Mouse (Mus musculus): Measurements from ENCODE around the gene Cpz. TPM values are rescaled to one million over a fixed set of nuclear protein-coding genes. Genes with fewer than 3 reads are reported as not detected.

Gene Cpz
- polyA plus RNA-seq, 1 experiment: 4.6 TPM

DNA sequence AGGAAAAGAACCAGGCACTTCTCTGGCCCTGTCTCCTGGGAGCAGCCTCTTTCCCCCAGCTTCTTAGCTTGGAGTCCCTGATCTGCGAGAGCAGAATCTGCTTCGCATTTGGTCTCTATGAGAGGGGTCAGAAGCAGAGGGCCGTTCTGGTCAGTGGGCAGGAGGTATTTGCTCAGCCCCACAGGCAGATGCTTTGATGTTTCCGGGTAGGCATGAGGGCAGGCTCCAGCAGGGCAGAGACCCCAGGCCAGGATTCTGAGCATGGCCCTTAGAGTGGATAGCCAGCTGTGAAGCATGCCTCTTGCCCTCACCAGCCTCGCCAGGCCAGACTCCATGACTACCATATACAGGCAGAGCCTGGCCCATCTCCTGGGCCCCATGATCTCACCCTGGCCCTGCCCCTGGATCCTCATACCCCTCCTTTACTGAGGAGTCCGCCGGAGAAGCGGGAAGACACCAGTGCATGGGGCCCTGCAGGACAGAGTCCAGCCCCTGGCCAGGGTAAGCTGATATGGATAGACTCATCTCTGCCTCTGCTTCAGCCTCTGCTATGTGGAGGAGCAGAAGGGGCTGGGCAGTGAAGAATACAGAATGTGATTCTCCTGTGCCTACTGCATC is 30.6 kb downstream of the Cpz start:
- no peak overlapping the region for H3K4me3 ChIP-seq (ENCODE audit: low read depth, low read length)
- H3K27ac ChIP-seq (ENCODE audit: insufficient read depth, low read length): no peak overlapping the region
- H3K9me3 ChIP-seq (replicated peaks; ENCODE audit: control insufficient read depth, insufficient read depth, low read length, poor library complexity, severe bottlenecking): no peaks in the 10 kb centered on the region
- no peak overlapping the region for H3K9ac ChIP-seq (ENCODE audit: low read depth, poor library complexity, severe bottlenecking)
- H3K4me1 ChIP-seq (ENCODE audit: control insufficient read depth, insufficient read depth, low read length): no peaks in the 10 kb centered on the region
- H3K27me3 ChIP-seq (ENCODE audit: control insufficient read depth, insufficient read depth, low read length, poor library complexity, severe bottlenecking): no peaks in the 10 kb centered on the region
- no peak for TF ChIP-seq POLR2A (IDR thresholded peaks at IDR 0.05; ENCODE audit: insufficient read depth, low read length)
- TF ChIP-seq CTCF (IDR thresholded peaks at IDR 0.05; ENCODE audit: low read depth, low read length): no peak
- TF ChIP-seq EP300 (IDR thresholded peaks at IDR 0.05; ENCODE audit: insufficient read depth, low read depth, low read length): no peak
- no peaks in the 10 kb centered on the region for H3K36me3 ChIP-seq (ENCODE audit: control insufficient read depth, insufficient read depth, low read length, poor library complexity, severe bottlenecking)

DNA sequence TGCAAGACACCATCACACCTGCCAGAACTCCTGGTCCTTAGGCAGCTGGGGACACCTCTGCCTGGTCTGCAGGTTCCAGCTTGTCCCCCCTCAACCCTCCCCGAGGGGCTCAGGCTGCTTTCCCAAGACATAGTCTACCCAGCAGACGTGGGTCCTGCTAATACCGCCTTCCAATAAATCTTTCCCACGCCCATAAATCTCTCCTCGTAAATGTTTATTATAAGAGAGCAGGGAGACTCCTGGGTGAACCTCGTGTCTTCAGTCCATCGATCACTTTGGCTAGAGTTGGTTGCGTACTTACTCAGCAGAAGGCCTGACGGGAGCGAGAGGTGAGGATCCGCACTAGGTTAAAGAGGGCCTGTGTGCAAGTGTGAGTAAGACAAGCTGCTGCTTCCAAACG is 31.7 kb downstream of the Cpz start:
- H3K4me1 ChIP-seq (ENCODE audit: control insufficient read depth, insufficient read depth, low read length): no peaks in the 10 kb centered on the region
- TF ChIP-seq CTCF (IDR thresholded peaks at IDR 0.05; ENCODE audit: low read depth, low read length) (no peak), POLR2A (IDR thresholded peaks at IDR 0.05; ENCODE audit: insufficient read depth, low read length) (no peak), EP300 (IDR thresholded peaks at IDR 0.05; ENCODE audit: insufficient read depth, low read depth, low read length) (no peak)
- no peaks in the 10 kb centered on the region for H3K27me3 ChIP-seq (ENCODE audit: control insufficient read depth, insufficient read depth, low read length, poor library complexity, severe bottlenecking)
- H3K9me3 ChIP-seq (replicated peaks; ENCODE audit: control insufficient read depth, insufficient read depth, low read length, poor library complexity, severe bottlenecking): no peaks in the 10 kb centered on the region
- no peak overlapping the region for H3K27ac ChIP-seq (ENCODE audit: insufficient read depth, low read length)
- H3K9ac ChIP-seq (ENCODE audit: low read depth, poor library complexity, severe bottlenecking): no peak overlapping the region
- H3K36me3 ChIP-seq (ENCODE audit: control insufficient read depth, insufficient read depth, low read length, poor library complexity, severe bottlenecking): no peaks in the 10 kb centered on the region
- H3K4me3 ChIP-seq (ENCODE audit: low read depth, low read length): no peak overlapping the region

DNA sequence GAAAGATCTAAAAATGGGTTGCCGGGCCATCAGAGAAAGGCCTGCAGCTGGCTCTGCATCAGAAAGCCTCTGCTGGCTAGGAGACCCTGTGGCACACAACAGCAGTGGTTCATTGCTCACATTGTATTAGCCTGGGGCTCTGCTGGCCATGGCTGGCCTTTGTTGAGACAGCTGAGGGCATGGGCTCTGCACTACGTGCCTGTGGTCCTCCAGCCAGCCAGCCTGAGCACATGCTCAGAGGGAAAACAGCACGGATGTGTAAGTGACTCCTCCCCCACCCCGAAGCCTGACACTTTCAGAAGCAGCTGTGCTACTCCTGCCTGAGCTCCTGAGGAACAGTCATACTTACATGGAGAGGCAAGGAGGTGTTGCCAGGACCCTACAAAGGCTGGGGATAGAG is 46.0 kb downstream of the Cpz start:
- Histone ChIP-seq H3K4me3 (ENCODE audit: low read depth, low read length) (no peak overlapping the region), H3K9me3 (replicated peaks; ENCODE audit: control insufficient read depth, insufficient read depth, low read length, poor library complexity, severe bottlenecking) (no peaks in the 10 kb centered on the region), H3K36me3 (ENCODE audit: control insufficient read depth, insufficient read depth, low read length, poor library complexity, severe bottlenecking) (no peaks in the 10 kb centered on the region), H3K27ac (ENCODE audit: insufficient read depth, low read length) (no peak overlapping the region), H3K9ac (ENCODE audit: low read depth, poor library complexity, severe bottlenecking) (no peak overlapping the region), H3K27me3 (ENCODE audit: control insufficient read depth, insufficient read depth, low read length, poor library complexity, severe bottlenecking) (peaks cover 1% of the 10 kb centered on the region; the same call in 1 of the 2 replicates), H3K4me1 (ENCODE audit: control insufficient read depth, insufficient read depth, low read length) (no peaks in the 10 kb centered on the region)
- no peak for TF ChIP-seq POLR2A (IDR thresholded peaks at IDR 0.05; ENCODE audit: insufficient read depth, low read length)
- no peak for TF ChIP-seq CTCF (IDR thresholded peaks at IDR 0.05; ENCODE audit: low read depth, low read length)
- no peak for TF ChIP-seq EP300 (IDR thresholded peaks at IDR 0.05; ENCODE audit: insufficient read depth, low read depth, low read length)

DNA sequence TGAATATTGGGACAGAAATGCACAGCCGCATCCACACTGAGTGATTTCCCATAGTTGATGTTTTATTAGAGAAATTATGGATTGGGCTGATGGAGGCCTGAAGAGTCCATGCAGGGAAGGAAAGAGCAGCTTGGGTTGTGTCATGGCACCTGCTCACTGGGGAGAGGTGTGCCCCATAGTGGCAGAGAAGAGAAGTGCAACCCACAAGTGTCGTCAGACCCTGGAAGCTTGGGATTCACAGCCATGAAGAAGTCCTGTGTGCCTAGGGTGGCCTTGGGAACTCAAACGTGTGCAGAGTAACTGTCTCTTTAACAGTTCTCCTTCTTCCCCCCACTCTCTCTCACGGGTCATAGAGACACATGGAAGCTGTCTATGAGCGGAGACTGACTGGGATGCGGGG is 50.3 kb downstream of the Cpz start:
- TF ChIP-seq CTCF (IDR thresholded peaks at IDR 0.05; ENCODE audit: low read depth, low read length) (peak; percentile 59), POLR2A (IDR thresholded peaks at IDR 0.05; ENCODE audit: insufficient read depth, low read length) (no peak), EP300 (IDR thresholded peaks at IDR 0.05; ENCODE audit: insufficient read depth, low read depth, low read length) (no peak)
- no peaks in the 10 kb centered on the region for H3K9me3 ChIP-seq (replicated peaks; ENCODE audit: control insufficient read depth, insufficient read depth, low read length, poor library complexity, severe bottlenecking)
- H3K4me1 ChIP-seq (ENCODE audit: control insufficient read depth, insufficient read depth, low read length): no peaks in the 10 kb centered on the region
- H3K36me3 ChIP-seq (ENCODE audit: control insufficient read depth, insufficient read depth, low read length, poor library complexity, severe bottlenecking): no peaks in the 10 kb centered on the region
- no peaks in the 10 kb centered on the region for H3K27me3 ChIP-seq (ENCODE audit: control insufficient read depth, insufficient read depth, low read length, poor library complexity, severe bottlenecking)
- no peak overlapping the region for H3K9ac ChIP-seq (ENCODE audit: low read depth, poor library complexity, severe bottlenecking)
- no peak overlapping the region for H3K27ac ChIP-seq (ENCODE audit: insufficient read depth, low read length)
- no peak overlapping the region for H3K4me3 ChIP-seq (ENCODE audit: low read depth, low read length)

DNA sequence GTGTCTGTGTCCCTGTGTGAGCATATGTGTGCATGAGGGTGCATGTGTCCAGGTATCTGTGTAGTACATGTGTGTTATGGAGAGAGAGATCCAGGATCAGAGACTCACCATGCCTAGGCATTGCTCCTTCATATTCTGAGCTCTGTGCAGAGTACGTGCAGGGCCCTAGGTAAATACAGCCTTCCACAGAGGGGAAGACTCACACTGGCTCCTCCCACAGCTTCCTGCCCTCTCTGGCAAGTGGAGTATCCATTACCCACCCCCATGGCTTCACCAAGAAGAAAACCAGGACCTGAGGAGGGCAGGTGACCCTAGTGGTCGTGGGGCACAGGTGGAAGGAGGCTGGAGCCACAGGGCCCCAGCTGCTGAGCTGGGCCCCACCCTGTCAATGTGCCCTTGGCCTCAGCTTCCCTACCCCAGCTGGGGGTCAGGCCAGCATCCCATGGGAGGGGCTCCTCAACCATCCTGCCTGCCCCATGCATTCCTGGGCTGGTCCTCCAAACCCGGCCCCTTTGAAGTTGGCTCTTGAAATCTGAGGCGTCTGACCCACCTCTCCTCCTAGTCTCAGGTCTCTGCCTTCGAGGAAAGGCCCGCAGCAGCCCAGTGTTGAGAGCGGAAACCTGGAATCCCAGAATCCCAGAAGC is 54.5 kb downstream of the Cpz start:
- no peak overlapping the region for H3K27ac ChIP-seq (ENCODE audit: insufficient read depth, low read length)
- H3K4me1 ChIP-seq (ENCODE audit: control insufficient read depth, insufficient read depth, low read length): no peaks in the 10 kb centered on the region
- no peak for TF ChIP-seq EP300 (IDR thresholded peaks at IDR 0.05; ENCODE audit: insufficient read depth, low read depth, low read length)
- TF ChIP-seq POLR2A (IDR thresholded peaks at IDR 0.05; ENCODE audit: insufficient read depth, low read length): no peak
- no peak for TF ChIP-seq CTCF (IDR thresholded peaks at IDR 0.05; ENCODE audit: low read depth, low read length)
- H3K9me3 ChIP-seq (replicated peaks; ENCODE audit: control insufficient read depth, insufficient read depth, low read length, poor library complexity, severe bottlenecking): no peaks in the 10 kb centered on the region
- no peaks in the 10 kb centered on the region for H3K27me3 ChIP-seq (ENCODE audit: control insufficient read depth, insufficient read depth, low read length, poor library complexity, severe bottlenecking)
- H3K36me3 ChIP-seq (ENCODE audit: control insufficient read depth, insufficient read depth, low read length, poor library complexity, severe bottlenecking): no peaks in the 10 kb centered on the region
- no peak overlapping the region for H3K9ac ChIP-seq (ENCODE audit: low read depth, poor library complexity, severe bottlenecking)
- no peak overlapping the region for H3K4me3 ChIP-seq (ENCODE audit: low read depth, low read length)

DNA sequence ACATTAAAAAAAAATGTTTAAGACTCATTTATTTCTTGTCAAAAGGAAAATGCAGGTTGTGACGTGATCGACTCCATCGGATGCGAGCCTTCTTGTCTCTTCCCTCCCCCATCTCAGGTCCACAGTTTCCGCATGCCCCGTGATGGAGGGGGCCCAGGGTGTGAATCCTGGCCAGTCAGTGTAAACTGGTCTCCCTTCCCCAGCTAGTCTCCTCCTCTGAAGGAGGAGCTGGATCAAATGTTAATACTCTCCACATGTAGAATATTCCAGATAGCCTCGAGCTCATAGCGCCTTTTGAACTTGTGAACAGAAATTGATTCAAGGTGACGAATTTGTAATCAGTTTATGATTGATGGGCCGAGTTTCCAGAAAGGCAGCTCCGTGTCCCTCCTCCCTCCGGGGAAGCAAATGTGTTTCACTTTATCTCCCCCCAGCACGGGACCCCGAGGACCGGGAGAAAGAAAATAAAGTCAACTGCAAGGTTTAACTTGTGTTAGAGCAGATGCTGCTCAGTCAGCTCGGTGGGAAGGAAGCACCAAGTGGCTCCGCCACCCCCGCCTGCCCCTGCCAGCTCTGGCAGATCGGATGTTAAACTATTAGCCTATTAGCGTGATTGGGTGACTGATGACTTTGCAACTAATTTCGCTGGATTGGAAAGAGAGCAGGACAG is 59.4 kb downstream of the Cpz start:
- Histone ChIP-seq H3K4me3 (ENCODE audit: low read depth, low read length) (no peak overlapping the region), H3K4me1 (ENCODE audit: control insufficient read depth, insufficient read depth, low read length) (no peaks in the 10 kb centered on the region)

More for the DNA sequence above, 59.4 kb downstream of the Cpz start:
- no peak for TF ChIP-seq POLR2A (IDR thresholded peaks at IDR 0.05; ENCODE audit: insufficient read depth, low read length)
- TF ChIP-seq EP300 (IDR thresholded peaks at IDR 0.05; ENCODE audit: insufficient read depth, low read depth, low read length): no peak
- TF ChIP-seq CTCF (IDR thresholded peaks at IDR 0.05; ENCODE audit: low read depth, low read length): no peak
- Histone ChIP-seq H3K9ac (ENCODE audit: low read depth, poor library complexity, severe bottlenecking) (no peak overlapping the region), H3K27me3 (ENCODE audit: control insufficient read depth, insufficient read depth, low read length, poor library complexity, severe bottlenecking) (no peaks in the 10 kb centered on the region), H3K36me3 (ENCODE audit: control insufficient read depth, insufficient read depth, low read length, poor library complexity, severe bottlenecking) (no peaks in the 10 kb centered on the region), H3K9me3 (replicated peaks; ENCODE audit: control insufficient read depth, insufficient read depth, low read length, poor library complexity, severe bottlenecking) (no peaks in the 10 kb centered on the region), H3K27ac (ENCODE audit: insufficient read depth, low read length) (no peak overlapping the region)
